Mouse (Mus musculus) gastrocnemius, postnatal 36 days (tissue): Measurements from ENCODE around the gene Slc27a1. TPM values are rescaled to one million over a fixed set of nuclear protein-coding genes. Genes with fewer than 3 reads are reported as not detected.

Experiments used
- microRNA-seq, 2 experiments: library from miRNA; unstranded; fragments of <30 nt; microRNA quantifications; one replicate each; pipeline ENCODE4 v1.2.0; 2021
- total RNA-seq, 2 experiments: library from RNA; stranded (reverse); gene quantifications; 2 replicates each; pipeline ENCODE4 v1.2.3; 2021

The Slc27a1 gene
- total RNA-seq, 2 experiments from 2014 or later, result 55.9 to 77.1 TPM

Small RNA genes within 50 kb of the gene (microRNA-seq; reads per million reads assigned to microRNA genes)
- gene Mir6769b, result 0 reads per million in 2 experiments

Other genes with a start within 250 kb of the Slc27a1 start
- 10 to 100 TPM; 75.4 to 96.2 TPM for gene Use1, start 202.0 kb upstream of the Slc27a1 start, total RNA-seq
- 1 to 10 TPM; 5.1 to 7.5 TPM for gene Ocel1, start 197.6 kb upstream of the Slc27a1 start, total RNA-seq
- 10 to 100 TPM; 20.9 to 21.5 TPM for gene Nr2f6, start 186.9 kb upstream of the Slc27a1 start, total RNA-seq
- gene Ushbp1, start 173.1 kb upstream of the Slc27a1 start, total RNA-seq, result 1 to 10 TPM; 6.4 to 8.1 TPM
- gene Babam1, start 172.0 kb upstream of the Slc27a1 start, total RNA-seq, result 10 to 100 TPM; 60.1 to 68.3 TPM
- gene Ankle1, start 162.9 kb upstream of the Slc27a1 start, total RNA-seq, result under 1 TPM; 0.12 to 0.46 TPM
- gene Abhd8, start 105.2 kb upstream of the Slc27a1 start, total RNA-seq, result 10 to 100 TPM; 19.3 to 26.9 TPM
- gene Mrpl34, start 103.9 kb upstream of the Slc27a1 start, total RNA-seq, result 10 to 100 TPM; 66.7 to 67.1 TPM
- 10 to 100 TPM; 20.4 to 27.6 TPM for gene Dda1, start 99.7 kb upstream of the Slc27a1 start, total RNA-seq
- gene Ano8, start 82.9 kb upstream of the Slc27a1 start, total RNA-seq, result 10 to 100 TPM; 13.8 to 16.0 TPM
- gene Gtpbp3, start 80.8 kb upstream of the Slc27a1 start, total RNA-seq, result 10 to 100 TPM in 1 of 2 experiments, 1 to 10 TPM in 1; 8.0 to 10.5 TPM
- 1 to 10 TPM; 5.6 to 9.3 TPM for gene Plvap, start 57.1 kb upstream of the Slc27a1 start, total RNA-seq
- not detected for gene Ccdc194, start 43.2 kb upstream of the Slc27a1 start, total RNA-seq
- 1 to 10 TPM; 7.6 to 9.9 TPM for gene Bst2, start 31.4 kb upstream of the Slc27a1 start, total RNA-seq
- 10 to 100 TPM; 20.8 to 24.8 TPM for gene Mvb12a, start 26.0 kb upstream of the Slc27a1 start, total RNA-seq
- under 1 TPM in 1 of 2 experiments, not detected in 1; 0.15 TPM for gene Tmem221, start 10.0 kb upstream of the Slc27a1 start, total RNA-seq
- under 1 TPM; 0.10 TPM for gene Nxnl1, start 2.3 kb upstream of the Slc27a1 start, total RNA-seq
- gene Pgls, start 23.3 kb downstream of the Slc27a1 start, total RNA-seq, result 10 to 100 TPM; 25.6 to 26.1 TPM
- gene Fam129c, start 28.8 kb downstream of the Slc27a1 start, total RNA-seq, result under 1 TPM; 0.71 to 0.76 TPM
- gene Colgalt1, start 42.1 kb downstream of the Slc27a1 start, total RNA-seq, result 10 to 100 TPM; 33.0 to 35.6 TPM
- gene Unc13a, start 102.9 kb downstream of the Slc27a1 start, total RNA-seq, result not detected
- 1 to 10 TPM; 1.8 TPM for gene Jak3, start 107.4 kb downstream of the Slc27a1 start, total RNA-seq
- gene Insl3, start 120.3 kb downstream of the Slc27a1 start, total RNA-seq, result 1 to 10 TPM; 1.0 to 1.2 TPM
- 1 to 10 TPM; 2.1 to 2.6 TPM for gene B3gnt3, start 132.9 kb downstream of the Slc27a1 start, total RNA-seq
- 1 to 10 TPM in 1 of 2 experiments, not detected in 1; 1.4 TPM for gene Fcho1, start 156.8 kb downstream of the Slc27a1 start, total RNA-seq